Mouse (Mus musculus) MEL (cell line): ENCODE results near the gene Agl.

Experiments
- CTCF ChIP-seq, 3 experiments: IDR thresholded peaks in 2 of 3; conservative IDR thresholded peaks in 1 of 3; 2 replicates each; pipeline ENCODE4 v1.5.1; 2011 to 2012; ENCODE audit warnings: low read length in 3 of 3, low read depth in 2 of 3, mild to moderate bottlenecking in 2 of 3, improper control_type of control experiment in 1 of 3, inconsistent platforms in 1 of 3, mixed read lengths in 1 of 3, moderate library complexity in 1 of 3; ENCODE audit not compliant: control insufficient read depth in 1 of 3, insufficient read depth in 1 of 3, poor library complexity in 1 of 3, severe bottlenecking in 1 of 3
- EP300 ChIP-seq, 2 experiments: IDR thresholded peaks; 2 replicates each; pipeline ENCODE4 v1.6.1; 2011; ENCODE audit warnings: improper control_type of control experiment in 2 of 2, low read length in 2 of 2, low read depth in 1 of 2, mild to moderate bottlenecking in 1 of 2
- POLR2A ChIP-seq, 2 experiments: IDR thresholded peaks; 2 replicates each; pipeline ENCODE4 v1.6.1; 2011 to 2012; ENCODE audit warnings: low read length in 2 of 2, mild to moderate bottlenecking in 2 of 2, control low read depth in 1 of 2, improper control_type of control experiment in 1 of 2, low read depth in 1 of 2, moderate library complexity in 1 of 2; ENCODE audit not compliant: control insufficient read depth in 1 of 2, insufficient read depth in 1 of 2, poor library complexity in 1 of 2
- ZMIZ1 ChIP-seq: IDR thresholded peaks from 2 replicates; pipeline ENCODE4 v1.6.1; 2012; ENCODE audit warnings: low read depth, mild to moderate bottlenecking, inconsistent platforms, low read length, improper control_type of control experiment, moderate library complexity

DNA sequence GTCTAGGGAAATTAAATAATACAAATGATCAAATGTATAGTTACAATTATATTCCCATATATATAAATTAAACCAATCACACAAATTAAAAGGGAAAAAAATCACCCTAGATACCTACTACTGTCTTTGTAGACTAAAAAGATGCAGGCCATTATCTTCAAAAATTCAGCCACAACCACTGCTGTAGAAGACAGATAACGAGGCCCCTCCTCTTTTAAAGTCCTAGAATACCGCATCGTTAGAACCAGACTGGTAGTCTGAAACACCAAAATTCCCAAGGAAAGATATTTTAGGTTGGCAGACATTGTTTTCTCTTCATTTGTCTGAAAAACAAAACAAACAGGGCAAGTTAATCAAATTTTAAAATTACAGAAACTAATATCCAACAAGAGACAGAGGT is 113.7 kb downstream of the Agl start:
- TF ChIP-seq ZMIZ1 (no peak), CTCF (IDR thresholded peaks at IDR 0.05 in 2 of 3, conservative IDR thresholded peaks at IDR 0.05 in 1 of 3; ENCODE audit: control insufficient read depth in 1 of 3, insufficient read depth in 1 of 3, low read depth in 2 of 3, low read length in 3 of 3, poor library complexity in 1 of 3, severe bottlenecking in 1 of 3) (no peak), POLR2A (IDR thresholded peaks at IDR 0.05; ENCODE audit: control insufficient read depth in 1 of 2, insufficient read depth in 1 of 2, low read depth in 1 of 2, low read length in 2 of 2, poor library complexity in 1 of 2) (no peak), EP300 (IDR thresholded peaks at IDR 0.05; ENCODE audit: low read depth in 1 of 2, low read length in 2 of 2) (peak; percentile 91 to 94)
